Mouse (Mus musculus) cerebral cortex, adult 2 months (tissue): ENCODE measurements around the gene Dennd2c.

ENCODE experiments used
- WGBS: fragments of 180-500 bp; shearing (Covaris S2); methylation state at CpG from one replicate; pipeline ENCODE4 v1.1.7; 2018; 5-methylcytosine and 5-hydroxymethylcytosine counted together

Gene Dennd2c

DNA sequence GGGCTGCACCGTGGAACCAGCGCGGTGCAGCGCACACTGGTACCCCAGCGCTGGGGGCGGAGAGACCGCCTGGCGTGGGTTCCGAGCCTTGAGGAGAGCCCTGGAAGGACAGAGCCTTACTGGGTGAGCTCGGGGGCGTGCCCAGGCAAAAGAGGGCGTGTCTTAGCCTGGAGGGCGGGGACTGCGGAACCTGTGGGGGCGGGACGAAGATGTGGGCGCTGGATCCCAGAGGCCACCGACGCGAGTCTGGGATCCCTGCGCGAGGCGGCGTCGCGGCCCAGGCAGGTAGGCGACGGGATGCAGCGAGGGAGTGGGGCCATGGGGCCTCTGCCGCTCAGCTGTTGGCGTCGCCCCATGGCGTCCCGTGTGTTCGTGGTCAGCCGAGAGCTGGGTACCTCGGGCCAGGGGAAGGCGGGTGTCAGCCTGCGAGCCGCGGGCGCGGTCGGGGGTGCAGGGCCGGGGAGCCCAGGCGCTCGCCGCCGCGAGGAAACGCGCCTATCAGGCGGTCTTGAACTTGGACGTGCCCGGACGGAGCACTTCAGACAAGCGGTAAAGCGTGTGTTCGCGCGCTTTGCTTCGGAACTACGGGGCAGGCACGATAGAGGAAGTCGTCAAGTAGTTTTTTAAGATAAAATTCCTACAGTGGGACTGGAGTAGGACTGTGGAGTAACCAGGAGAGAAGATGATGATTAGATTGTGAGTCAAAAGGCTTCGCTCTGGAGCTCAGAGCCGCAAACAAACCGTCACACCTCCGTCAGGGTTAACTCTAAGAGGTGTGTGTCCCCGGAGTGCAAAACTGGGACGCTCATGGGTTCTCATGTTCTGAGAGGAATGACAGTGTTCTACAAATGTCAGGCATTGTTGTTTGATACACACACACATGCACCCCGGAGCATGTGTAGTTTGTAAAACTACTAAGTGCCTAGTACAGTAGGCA lies at the start of gene Dennd2c:
Gene Dennd2c, plus strand, starts transcription at position 151 of the 937 bp plus-strand sequence.
- WGBS = 2% methylated on average over 72 of the region's 72 CpGs

DNA sequence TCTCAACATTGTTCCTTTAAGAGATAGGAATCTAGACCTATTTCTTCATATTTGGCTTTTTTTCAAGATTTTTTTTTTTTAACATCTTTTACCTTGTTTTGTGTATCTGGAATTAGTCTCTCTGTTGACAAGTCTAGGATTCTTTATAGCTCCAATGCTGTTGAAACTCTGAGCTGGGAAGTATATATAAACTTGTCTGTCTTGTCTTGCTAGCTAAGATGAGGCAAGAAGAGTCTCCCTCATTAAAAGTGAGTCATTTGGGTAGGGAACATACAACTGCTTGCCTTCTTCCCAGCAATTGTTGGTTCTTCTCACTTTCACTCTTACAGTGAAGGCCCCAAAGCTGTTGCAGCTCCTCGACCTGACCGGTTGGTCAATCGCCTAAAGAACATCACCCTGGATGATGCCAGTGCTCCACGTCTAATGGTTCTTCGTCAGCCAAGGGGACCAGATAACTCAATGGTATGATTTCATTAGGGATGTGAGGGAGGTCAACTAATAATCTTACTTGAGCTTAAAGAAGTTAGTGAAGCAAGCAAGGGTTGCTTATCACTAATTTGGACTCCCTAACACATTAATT lies 46.3 kb upstream of the Dennd2c start:
- 90% methylated on average over 5 of the region's 5 CpGs for WGBS

DNA sequence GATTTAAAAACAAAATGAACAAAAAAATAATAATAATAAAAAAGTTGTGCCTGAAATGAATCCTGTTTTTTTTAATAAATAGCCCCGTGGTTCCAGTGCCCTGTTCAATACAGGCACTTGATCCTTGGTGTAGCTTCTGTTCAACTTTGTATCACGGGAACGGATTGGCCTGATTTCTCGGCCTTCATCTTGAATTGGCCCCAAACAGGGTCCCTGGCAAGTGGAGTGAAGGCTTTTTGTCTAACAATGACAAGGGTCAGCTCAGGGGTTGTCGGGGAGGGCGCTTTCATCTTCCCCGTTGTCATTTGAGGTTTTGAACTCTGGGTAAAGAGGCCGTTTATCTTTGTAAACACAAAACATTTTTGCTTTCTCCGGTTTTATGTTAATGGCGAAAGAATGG lies 44.7 kb upstream of the Dennd2c start:
- WGBS = 2% methylated on average over 10 of the region's 10 CpGs

DNA sequence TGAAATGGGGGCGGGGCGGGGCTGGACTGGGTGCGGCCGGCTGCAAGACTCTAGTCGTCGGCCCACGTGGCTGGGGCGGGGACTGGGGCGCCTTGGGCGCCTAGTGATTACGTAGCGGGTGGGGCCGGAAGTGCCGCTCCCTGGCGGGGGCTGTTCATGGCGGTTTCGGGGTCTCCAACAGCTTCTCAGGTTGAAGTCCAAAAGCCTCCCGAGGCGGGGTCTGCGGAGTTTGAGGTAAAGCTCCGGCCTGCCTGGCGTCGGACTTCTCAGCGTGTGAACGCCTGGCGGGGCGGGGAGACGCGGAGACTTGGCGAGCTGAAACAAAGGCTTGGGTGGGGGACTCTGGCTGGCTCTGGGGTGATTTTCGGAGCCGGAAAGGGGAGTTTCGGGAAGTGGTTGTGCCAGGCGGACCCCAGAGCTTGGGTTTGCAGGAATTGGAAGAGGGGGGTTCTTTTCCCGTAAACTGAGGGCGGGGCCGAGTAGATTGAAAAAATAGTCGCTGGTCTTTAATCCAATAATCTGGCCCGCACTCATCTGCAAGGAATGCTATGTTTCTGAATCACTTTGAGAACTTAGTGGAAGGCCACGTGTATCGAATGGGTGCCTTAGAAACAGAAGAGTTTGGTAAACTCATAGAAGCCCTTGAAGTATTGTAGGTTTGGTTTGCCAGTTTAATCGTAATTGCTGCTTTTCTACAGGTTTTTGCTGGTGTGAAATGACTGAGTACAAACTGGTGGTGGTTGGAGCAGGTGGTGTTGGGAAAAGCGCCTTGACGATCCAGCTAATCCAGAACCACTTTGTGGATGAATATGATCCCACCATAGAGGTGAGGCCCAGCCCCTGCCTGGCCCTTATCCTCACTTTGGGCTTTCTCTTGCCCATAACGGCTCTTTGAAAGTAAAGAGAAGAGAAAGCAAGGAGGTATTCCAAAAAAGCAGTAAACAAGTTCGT lies 43.9 kb upstream of the Dennd2c start, which contains the start of gene Nras:
Gene Nras, plus strand, starts transcription at position 79 of the 951 bp plus-strand sequence.
- WGBS = 2% methylated on average over 46 of the region's 46 CpGs

DNA sequence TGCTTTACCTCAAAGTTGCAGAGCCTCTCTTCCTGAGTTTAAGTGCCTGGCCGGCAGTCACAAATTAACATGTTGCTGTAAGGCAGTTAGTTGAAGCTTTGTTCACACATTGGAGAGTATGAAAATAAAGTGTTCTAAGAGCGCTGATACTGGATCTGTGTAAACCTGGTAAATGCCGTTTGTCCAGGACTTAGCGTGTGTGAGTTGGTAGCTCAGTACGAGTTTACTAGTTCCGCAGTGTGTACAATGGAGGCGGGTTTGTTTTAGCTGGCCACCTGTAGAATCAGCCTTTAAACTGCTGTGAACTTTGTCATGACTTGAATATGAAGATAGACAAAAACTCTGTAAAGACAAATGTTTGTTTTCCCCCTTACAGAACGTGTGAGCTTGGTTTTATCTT lies 35.5 kb upstream of the Dennd2c start:
- 85% methylated on average over 8 of the region's 8 CpGs for WGBS

DNA sequence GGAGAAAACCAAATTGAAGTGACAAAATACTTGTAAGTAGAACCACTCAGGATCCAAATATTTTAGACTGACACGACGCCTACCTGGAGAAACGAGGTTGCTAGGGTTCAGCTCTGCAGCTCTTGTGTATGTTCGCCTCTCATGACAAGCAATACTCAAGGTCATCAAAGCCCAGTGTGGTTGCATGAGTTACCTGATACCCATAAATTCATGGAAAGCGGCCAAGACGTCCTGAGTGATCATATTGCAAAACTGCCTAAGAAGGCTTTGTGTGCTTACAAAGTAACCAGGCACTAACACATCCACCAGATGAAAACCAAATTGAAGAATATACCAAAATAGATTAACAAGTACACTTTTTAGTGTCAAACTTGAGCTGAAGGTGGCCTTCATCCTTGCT lies 33.4 kb upstream of the Dennd2c start:
- 93% methylated on average over 6 of the region's 6 CpGs for WGBS

DNA sequence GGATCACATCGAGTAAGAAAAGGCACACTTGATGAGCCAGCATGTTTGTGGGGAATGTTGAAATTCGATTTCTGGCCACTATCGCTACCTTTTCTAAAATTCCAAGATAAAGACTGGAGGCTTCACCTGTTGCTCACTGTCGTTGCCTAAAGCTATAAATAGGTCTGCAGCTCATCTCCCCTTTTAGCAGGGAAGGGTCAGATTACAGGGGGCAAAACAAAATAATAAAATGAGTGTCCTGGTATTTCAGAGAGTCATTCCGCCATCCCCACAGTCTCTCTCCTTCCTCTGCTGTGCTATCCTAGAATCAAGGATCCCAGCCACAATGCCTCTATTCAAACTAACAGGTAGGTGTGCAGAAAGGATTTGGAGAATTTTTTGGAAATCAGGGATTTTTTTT lies 28.6 kb upstream of the Dennd2c start, which contains the start of gene Ampd1:
Gene Ampd1, plus strand, starts transcription at position 244 of the 400 bp plus-strand sequence.
- WGBS = 70% methylated on average over 5 of the region's 5 CpGs

DNA sequence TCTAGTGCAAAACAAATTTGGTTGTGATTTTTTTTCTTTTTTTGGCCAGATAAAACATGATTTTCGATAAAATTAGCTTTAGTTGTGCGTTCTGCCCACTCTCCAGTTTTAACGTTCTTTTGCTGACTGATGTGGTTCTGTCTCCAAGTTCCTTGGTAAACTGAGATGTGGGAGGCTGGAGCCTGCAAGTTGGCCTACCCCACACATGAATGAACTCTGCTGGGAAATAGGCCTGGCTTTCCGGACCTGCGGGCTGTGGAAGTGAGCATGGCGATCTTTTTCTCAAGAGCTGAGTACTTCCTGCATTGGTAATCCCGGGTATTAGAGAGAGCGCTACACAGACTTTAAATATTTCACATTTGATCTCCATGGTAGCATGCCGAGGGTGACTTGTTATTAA lies 26.5 kb upstream of the Dennd2c start:
- 72% methylated on average over 9 of the region's 9 CpGs for WGBS

DNA sequence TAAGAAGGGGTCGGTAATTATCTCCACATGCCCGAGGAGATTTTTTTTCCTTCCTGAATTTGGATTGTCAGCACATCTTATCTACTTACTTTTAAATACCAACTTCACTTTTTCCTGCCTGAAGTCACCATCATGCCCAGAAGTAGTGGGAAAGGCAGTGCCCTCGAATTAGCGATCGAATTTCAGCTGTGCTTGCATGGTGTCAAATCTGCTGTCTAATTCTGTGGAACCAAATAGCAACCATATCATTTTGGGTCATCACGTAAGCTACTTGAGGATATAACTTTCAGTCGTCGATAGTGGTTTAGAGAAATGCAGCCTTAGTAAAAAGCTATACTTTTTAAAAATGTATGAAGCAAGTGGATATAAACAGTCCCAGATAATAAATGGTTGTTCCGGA lies 25.9 kb upstream of the Dennd2c start:
- WGBS = 90% methylated on average over 9 of the region's 9 CpGs

DNA sequence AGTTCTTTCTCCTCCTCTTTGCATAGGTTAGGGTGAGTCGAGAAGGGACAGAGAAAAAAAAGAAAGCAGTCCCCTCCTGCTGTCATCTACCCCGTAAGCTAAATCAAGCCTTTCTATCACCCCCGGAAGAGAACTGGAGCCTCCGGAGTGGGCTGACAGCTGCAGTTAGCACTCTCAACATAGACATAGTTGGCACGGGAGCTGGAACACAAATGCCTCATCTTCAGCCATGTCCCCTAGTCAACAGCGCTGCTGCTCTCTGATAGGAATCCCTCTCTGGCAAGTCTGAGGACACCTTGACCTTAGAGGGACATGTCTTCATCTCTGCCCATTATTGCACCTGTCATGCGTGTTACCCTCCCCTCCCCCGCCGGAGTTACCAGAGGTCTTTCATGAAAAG lies 23.1 kb upstream of the Dennd2c start:
- whole genome bisulfite sequencing = 62% methylated on average over 9 of the region's 9 CpGs

DNA sequence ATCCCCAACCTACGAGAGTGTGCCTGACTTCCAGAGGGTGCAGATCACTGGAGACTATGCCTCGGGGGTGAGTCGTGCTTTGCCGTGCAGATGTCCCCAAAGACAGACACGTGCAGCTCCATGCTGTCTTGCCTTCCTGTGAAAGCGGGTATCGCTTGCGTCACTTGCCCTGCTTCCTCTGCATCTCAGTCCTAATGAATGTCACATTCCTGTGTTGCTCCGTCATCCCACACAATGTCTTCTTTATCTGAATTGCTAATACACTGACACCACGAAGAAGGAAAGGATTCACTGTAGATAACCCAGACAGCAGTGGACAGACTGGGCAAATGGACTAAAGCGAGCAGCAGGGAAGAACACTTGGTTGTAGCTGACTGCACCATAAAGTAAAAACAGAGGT lies 21.4 kb upstream of the Dennd2c start:
- WGBS = 50% methylated on average over 11 of the region's 11 CpGs

DNA sequence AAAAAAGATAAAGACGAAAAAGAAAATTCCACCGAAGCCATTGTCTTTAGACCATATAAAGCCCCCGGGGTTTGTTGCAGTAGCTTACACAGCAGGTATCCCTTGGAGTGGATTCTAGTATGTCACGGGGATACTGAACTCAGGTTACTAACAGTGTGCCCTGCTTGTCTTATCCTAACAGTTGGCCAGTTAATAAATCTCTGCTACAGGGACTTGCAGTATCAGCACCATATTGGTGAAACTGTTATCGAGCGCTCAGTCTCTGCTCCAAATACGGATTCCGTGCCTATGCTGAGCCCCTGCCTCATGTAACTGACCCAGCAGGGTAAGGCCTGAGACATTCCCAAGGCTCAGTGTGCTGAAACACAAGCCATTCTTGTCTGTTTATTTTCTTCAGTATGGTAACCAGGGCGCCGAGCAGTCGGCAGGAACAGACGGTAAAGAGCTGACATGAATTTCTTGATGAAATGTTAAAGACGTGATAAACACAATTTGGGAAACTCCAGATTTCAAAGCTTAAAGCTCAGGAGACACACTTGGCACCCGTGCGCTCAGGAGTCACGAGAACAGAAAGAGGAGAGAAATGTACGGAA lies 20.4 kb upstream of the Dennd2c start:
- 77% methylated on average over 17 of the region's 17 CpGs for WGBS

DNA sequence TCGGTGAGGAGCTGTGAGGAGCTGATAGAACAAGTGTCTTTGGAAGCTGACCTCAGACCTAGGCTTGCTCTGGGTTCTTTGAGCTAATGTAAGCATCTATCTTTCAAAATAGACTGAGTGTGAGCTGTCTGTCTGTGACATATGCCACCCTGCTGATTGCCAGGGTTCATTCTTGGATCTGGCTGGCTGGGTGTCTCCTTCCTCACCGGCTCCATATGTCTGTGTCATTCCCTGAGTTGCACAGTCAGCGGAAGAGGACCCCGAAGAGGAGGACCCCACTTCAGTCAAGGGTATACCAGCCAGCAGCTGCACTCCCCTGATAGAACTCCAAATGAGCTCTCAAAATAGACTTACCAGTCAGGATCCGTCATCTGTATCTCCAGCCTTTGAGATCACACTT lies 19.6 kb upstream of the Dennd2c start:
- 67% methylated on average over 5 of the region's 5 CpGs for WGBS

DNA sequence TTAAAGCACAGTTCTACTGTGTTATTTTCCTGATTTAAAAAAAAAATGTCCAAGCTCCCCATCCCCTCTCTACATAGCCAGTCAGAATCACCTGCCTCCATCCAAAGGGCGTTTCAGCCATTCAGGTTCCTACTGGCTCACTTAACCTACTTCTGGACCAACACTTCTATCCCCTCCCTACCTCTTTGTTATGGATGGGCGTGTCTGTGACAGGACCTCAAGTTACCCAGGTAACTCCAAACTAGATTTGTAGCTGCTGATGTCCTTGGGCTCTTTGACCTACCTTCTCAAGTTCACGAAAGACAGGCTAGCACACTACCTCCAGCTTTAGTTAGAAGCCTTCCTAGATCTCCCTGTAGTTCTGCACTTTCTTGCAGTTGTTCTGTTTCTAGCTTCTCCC lies 16.4 kb upstream of the Dennd2c start:
- WGBS = 87% methylated on average over 3 of the region's 3 CpGs

DNA sequence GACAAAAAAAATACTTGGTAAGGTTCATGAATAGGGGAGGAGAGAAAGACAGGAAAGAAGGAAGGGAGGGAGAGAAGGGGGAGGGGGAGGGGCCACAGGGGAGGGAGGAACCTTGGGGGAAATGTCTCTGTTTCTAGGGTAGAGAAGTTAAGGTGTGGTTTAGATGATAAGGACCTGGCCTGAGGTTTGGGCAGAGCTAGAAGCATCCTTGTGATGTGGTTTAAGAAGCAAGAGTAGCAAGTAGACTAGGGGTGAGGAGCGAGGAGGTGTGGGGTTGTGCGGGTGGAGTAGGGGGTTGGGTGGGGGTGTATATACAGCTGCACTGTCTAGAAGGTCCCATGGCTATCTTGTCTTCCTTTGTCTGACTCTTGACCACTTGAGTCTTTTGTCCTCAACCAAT lies 10.7 kb upstream of the Dennd2c start:
- WGBS = 100% methylated on average over 2 of the region's 2 CpGs

DNA sequence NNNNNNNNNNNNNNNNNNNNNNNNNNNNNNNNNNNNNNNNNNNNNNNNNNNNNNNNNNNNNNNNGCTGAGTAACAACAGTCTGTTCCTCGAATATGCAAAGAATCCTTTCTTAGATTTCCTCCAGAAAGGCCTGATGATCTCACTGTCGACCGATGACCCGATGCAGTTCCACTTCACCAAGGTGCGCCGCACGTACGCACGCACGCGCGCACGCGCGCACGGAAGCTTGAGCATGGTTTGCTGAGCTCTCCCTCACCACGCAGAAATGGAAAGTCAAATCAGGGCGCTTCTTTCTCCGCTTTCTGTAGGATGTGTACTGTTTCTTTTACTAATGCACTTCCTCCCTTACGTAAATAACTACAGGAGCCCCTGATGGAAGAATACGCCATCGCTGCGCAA lies 3.7 kb upstream of the Dennd2c start:
- 81% methylated on average over 23 of the region's 23 CpGs for WGBS

DNA sequence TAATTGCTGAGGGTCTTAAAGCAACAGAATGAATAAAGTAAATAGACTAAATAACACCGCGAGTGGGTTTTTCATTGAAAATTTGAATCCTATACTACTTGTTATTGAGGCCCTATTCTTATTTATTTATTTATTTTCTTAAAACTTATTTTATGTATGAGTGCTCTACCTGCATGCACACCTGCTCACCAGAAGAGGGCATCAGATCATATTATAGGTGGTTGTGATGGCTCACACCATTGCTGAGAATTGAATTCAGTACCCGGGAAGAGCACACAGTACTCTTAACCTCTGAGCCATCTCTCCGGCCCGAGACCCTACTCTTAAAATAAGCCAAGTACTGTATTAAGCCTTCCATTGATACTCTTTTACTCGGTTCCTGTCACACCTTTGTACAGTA lies 2.7 kb upstream of the Dennd2c start:
- 87% methylated on average over 6 of the region's 6 CpGs for whole genome bisulfite sequencing

DNA sequence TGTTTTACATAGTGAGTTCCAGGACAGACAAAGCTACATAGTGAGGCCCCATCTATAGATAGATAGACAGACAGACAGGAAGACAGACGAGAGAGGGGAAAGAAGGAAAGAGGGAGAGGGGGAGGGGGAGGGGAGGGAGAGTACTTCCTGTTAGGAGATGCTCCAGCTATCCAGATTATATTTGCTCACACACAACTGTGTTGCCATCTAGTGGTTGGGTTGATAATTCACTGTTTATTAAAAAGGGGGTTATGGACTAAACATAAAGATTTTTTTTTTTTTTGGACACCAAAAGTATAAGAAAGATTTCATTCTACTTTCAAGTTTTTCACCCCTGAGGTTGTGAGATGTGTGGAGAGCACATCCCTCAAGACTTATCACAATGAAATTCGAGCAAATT lies 1.7 kb upstream of the Dennd2c start:
- 56% methylated on average over 2 of the region's 2 CpGs for WGBS

DNA sequence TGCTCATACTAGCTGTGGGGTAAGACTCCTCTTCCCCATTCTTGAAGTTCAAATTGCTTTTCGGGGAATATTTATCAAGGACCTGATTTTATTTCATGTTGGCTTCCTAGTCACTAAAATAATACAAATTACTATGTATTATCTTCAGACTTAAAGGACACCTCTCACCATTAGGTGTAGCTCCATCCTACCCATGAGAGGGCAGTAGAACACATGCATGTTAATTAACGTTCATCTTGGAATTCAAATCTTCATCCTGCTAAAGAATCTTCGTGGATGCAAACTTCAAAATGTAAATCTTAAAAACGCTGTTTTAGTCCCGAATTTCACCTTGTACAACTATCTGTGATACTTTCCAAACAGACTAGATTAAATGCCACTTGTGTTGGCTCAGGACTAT lies 1.2 kb upstream of the Dennd2c start:
- 44% methylated on average over 5 of the region's 5 CpGs for WGBS

DNA sequence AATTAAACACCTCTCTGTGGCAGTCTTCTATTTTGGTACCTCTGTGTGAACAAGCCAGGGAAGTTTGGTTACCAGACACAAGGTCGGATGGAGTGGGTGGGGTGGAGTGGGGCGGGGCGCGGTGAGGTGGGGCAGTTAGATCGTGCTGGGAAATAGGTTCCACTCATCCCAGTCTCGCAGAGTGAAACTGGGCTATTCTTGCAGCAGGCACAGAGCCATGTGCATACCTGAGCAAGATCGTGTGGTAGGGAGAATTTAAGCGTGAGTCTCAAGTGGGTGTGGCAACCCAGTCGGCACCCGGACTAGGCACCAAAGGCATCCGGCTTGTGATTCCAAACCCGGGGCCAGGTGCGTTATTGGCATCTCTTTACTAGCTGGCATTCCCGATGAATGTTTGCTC lies 495 bp upstream of the Dennd2c start:
- WGBS = under 1% methylated on average over 14 of the region's 14 CpGs

DNA sequence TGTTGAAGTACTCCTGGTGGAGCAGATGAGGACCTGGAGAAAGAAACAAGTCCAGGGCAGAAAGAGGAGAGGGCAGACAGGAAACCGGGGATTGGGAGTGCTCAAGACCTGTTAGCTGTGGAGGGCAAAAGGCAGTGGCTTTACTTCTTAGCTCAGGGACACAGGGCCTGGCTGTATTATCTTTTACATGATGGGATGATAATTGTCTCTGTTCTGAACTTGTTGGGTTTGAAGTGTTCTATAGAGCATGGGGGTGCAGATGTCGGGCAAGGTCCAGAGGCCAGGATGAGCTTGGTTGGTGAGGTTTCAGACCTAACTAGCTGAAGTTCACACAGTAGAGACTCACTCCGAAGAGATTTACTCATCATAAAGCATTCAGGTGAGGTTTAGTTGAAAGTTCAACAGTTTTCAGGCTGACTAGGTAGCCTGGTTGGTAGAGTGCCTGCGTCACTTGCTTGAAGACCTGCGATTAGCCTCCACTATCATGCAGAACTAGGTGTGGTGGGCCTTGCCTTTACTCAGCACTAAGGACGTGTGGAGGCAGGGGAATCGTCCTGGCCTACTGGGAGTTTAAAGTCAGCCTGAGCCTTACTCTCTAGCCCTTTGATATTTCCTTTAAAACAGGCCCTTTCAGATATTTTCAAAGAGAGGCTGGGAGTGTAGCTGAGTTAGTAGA lies 5.3 kb downstream of the Dennd2c start:
- WGBS = 91% methylated on average over 7 of the region's 7 CpGs
